22 mouse cellular contexts compared by ENCODE assay signal in the genomic region with DNA sequence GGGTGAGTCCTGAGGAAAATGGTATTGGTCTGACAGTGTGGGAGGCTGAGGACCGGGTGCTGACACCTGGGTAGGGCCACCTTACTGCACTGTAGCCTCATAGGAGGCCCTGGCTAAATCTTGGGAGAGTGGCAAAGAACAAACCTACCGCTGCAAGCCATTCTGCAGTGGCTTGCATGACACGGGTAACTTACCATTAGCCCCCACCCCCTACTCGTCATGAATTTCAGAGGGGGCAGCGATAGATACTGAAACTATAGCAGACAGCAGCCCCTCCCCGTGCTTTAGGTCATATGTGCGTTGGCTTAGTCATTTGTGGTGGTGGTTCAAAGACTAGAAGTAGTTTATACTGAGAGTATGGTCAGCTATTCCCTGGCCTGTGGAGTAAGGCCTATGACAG.
A peak's percentile ranks its signal among the peaks of the same experiment; 100 is the strongest.
DNase-seq lines count a peak whose midpoint lies in the region; TF ChIP-seq lines count a peak whose summit lies in the region.
"Had no signal": no experiment of that assay in that cellular context is flagged by ENCODE, and none has a peak within 500 bp of the region (broad histone marks: within the 10 kb centered on the region; RNA-seq: fewer than 3 reads in every experiment).

No protein-coding gene starts in this region.

- H3K4me1 ChIP-seq in CH12.LX (ENCODE audit: control insufficient read depth in 1 of 2, insufficient read depth in 2 of 2), result peaks cover 29 to 93% of the 10 kb centered on the region in 2 experiments
- H3K4me1 ChIP-seq: forebrain, embryonic 13.5 days had no signal

- peaks cover 23 to 82% of the 10 kb centered on the region in 2 experiments for H3K36me3 ChIP-seq in CH12.LX (replicated peaks in 1 of 2; ENCODE audit: control insufficient read depth in 1 of 2, insufficient read depth in 1 of 2, low read length in 1 of 2)
- H3K36me3 ChIP-seq: forebrain, embryonic 10.5 days; hindbrain, embryonic 10.5 days; hindbrain, embryonic 13.5 days had no signal

- no peak for TF ChIP-seq RAD21 in CH12.LX (IDR thresholded peaks at IDR 0.05; ENCODE audit: low read depth, low read length)

- 0 out of 2 replicates have a peak, but pooled peaks have one; percentile 18 for TF ChIP-seq POLR2A in CH12.LX (IDR thresholded peaks at IDR 0.05; ENCODE audit: low read depth, low read length)

- H3K4me3 ChIP-seq in CH12.LX (replicated peaks in 1 of 3; ENCODE audit: low read depth in 2 of 3, low read length in 2 of 3, poor library complexity in 1 of 3), result no peak overlapping the region
- H3K4me3 ChIP-seq: forebrain, embryonic 10.5 days; forebrain, embryonic 13.5 days; heart, adult 2 months; hindbrain, embryonic 10.5 days; hindbrain, embryonic 13.5 days had no signal

- TF ChIP-seq EP300 in CH12.LX (IDR thresholded peaks at IDR 0.05; ENCODE audit: low read length), result no peak

- H3K27ac ChIP-seq in CH12.LX (ENCODE audit: insufficient read depth, low read depth), result peak overlapping the region; percentile 8; the same call in 1 of the 2 replicates
- H3K27ac ChIP-seq: forebrain, embryonic 10.5 days; forebrain, embryonic 13.5 days; heart, adult 2 months; hindbrain, embryonic 10.5 days; hindbrain, embryonic 13.5 days had no signal

- H3K79me2 ChIP-seq in CH12.LX (replicated peaks; ENCODE audit: control insufficient read depth, extremely low read depth, insufficient read depth, poor library complexity, severe bottlenecking), result peaks cover 71% of the 10 kb centered on the region

- peak; percentile 83 for DNase-seq in heart, adult 11 months
- no peak for DNase-seq in heart, adult 18-20 months
- DNase-seq in CD4-positive helper T cell, adult 2 months (ENCODE audit: low read depth, low spot score), result peak; percentile 29
- no peak for DNase-seq in CH12.LX (ENCODE audit: extremely low read depth)
- no peak for DNase-seq in right cerebral cortex, adult 2 months (ENCODE audit: low spot score in 2 of 2)
- DNase-seq in lung, postnatal 36 days, result no peak
- DNase-seq: adrenal gland, postnatal 14 days; B cell, adult 2 months; cerebellum, adult 11 months; cerebellum, adult 2 months; cerebellum, postnatal 14 days; gastrocnemius, postnatal 14 days; heart, adult 2 months; heart, postnatal 36 days; kidney, adult 2 months had no signal

- in situ Hi-C loops in CH12.LX (cut with MboI; ENCODE audit: low pct_ligation_motif_present, low pct_unique_long_range_greater_than_20kb, low sequenced_read_pairs), result no loop called here

- peak overlapping the region; percentile 12; the same call in 1 of the 2 replicates for H3K4me2 ChIP-seq in CH12.LX (ENCODE audit: insufficient read depth, low read depth, poor library complexity, severe bottlenecking)
- H3K4me2 ChIP-seq: forebrain, embryonic 13.5 days; heart, embryonic 11.5 days; hindbrain, embryonic 13.5 days had no signal

- no peak for TF ChIP-seq CTCF in CH12.LX (conservative IDR thresholded peaks at IDR 0.05 in 1 of 2, IDR thresholded peaks at IDR 0.05 in 1 of 2; ENCODE audit: low read depth in 2 of 2, low read length in 2 of 2)

- no peaks in the 10 kb centered on the region for H3K9me3 ChIP-seq in CH12.LX (replicated peaks; ENCODE audit: low read length)
- H3K9me3 ChIP-seq: forebrain, embryonic 10.5 days; forebrain, embryonic 13.5 days; G1E; hindbrain, embryonic 10.5 days; hindbrain, embryonic 13.5 days had no signal

- dilution Hi-C loops in CH12.LX (cut with MboI; ENCODE audit: extremely low pct_ligation_motif_present, extremely low pct_unique_long_range_greater_than_20kb, low sequenced_read_pairs), result no loop called here

- H3K27me3 ChIP-seq in CH12.LX (replicated peaks), result no peaks in the 10 kb centered on the region
- H3K27me3 ChIP-seq: forebrain, embryonic 13.5 days; hindbrain, embryonic 13.5 days; Patski had no signal

- no peak overlapping the region for H3K9ac ChIP-seq in CH12.LX (ENCODE audit: insufficient read depth, low read depth)
- H3K9ac ChIP-seq: forebrain, embryonic 13.5 days; hindbrain, embryonic 13.5 days had no signal

TF ChIP-seq in CH12.LX, 34 proteins besides CTCF, POLR2A, EP300 and RAD21:
- TF ChIP-seq KAT2A (IDR thresholded peaks at IDR 0.05; ENCODE audit: insufficient replicate concordance, low read length), result no peak
- TF ChIP-seq UBTF (IDR thresholded peaks at IDR 0.05; ENCODE audit: low read depth, low read length), result no peak
- TF ChIP-seq BHLHE40 (IDR thresholded peaks at IDR 0.05; ENCODE audit: low read depth, low read length), result no peak
- no peak for TF ChIP-seq MYC (IDR thresholded peaks at IDR 0.05; ENCODE audit: low read depth, low read length)
- TF ChIP-seq POLR2AphosphoS2 (IDR thresholded peaks at IDR 0.05; ENCODE audit: low read depth, low read length), result no peak
- TF ChIP-seq MAX (IDR thresholded peaks at IDR 0.05; ENCODE audit: low read length), result no peak
- TF ChIP-seq MEF2A (IDR thresholded peaks at IDR 0.05; ENCODE audit: borderline replicate concordance, low read depth, low read length), result no peak
- TF ChIP-seq GABPA (IDR thresholded peaks at IDR 0.05; ENCODE audit: insufficient replicate concordance, low read depth, low read length), result no peak
- no peak for TF ChIP-seq IRF4 (IDR thresholded peaks at IDR 0.05; ENCODE audit: low read depth, low read length)
- no peak for TF ChIP-seq MXI1 (IDR thresholded peaks at IDR 0.05; ENCODE audit: low read depth, low read length)
- TF ChIP-seq NRF1 (IDR thresholded peaks at IDR 0.05; ENCODE audit: low read depth, low read length), result no peak
TF ChIP-seq in CH12.LX: peak in this region for 0.

Comparison
In these comparisons a context has a peak if more than half of its experiments do, and no peak if none do; other contexts are left out.
1. DNase-seq: peak in heart, adult 11 months (single experiment) and CD4-positive helper T cell, adult 2 months (single experiment); none in heart, adult 18-20 months (0 of 2), CH12.LX (single experiment), right cerebral cortex, adult 2 months (0 of 2) and lung, postnatal 36 days (single experiment).